Mouse (Mus musculus) heart, adult 18-20 months (tissue): ENCODE data around the gene Trp53. TPM values are rescaled to one million over a fixed set of nuclear protein-coding genes. Genes with fewer than 3 reads are reported as not detected.
A peak's percentile ranks its signal among the peaks of the same experiment; 100 is the strongest.
"Not testable (repeated sequence)": the region's sequence is repeated elsewhere in the genome, so short reads cannot be mapped to it uniquely, and the experiment has no call there.

Experiments
- DNase-seq, 2 experiments: peaks; one replicate each; pipeline ENCODE4 v3.0.0; 2021 to 2022; ENCODE audit warnings: mixed read lengths in 1 of 2
- total RNA-seq, 2 experiments: library from RNA; stranded (reverse); gene quantifications; 2 replicates each; pipeline ENCODE4 v1.2.3; 2021

Gene Trp53
- total RNA-seq, 2 experiments from 2014 or later: 15.0 to 15.5 TPM

- no peak for DNase-seq
Measured at GRCm38 (mm10) chr11:69594853-69595252, 14.7 kb downstream of the Trp53 start.

GRCm38 (mm10) chr11:69599436-69599835 is 19.3 kb downstream of the Trp53 start:
- DNase-seq: no peak

- peak; percentile 64 to 73 for DNase-seq
Measured at GRCm38 (mm10) chr11:69600098-69600497, 19.9 kb downstream of the Trp53 start.

GRCm38 (mm10) chr11:69601768-69602167 is 21.6 kb downstream of the Trp53 start:
- DNase-seq: no peak

- DNase-seq: peak; percentile 43 to 73
Measured at GRCm38 (mm10) chr11:69603516-69603915, 23.4 kb downstream of the Trp53 start.

GRCm38 (mm10) chr11:69604347-69604746 is 24.2 kb downstream of the Trp53 start:
- DNase-seq: no peak

- DNase-seq: peak in 1 of 2 experiments; percentile 35
Measured at GRCm38 (mm10) chr11:69604795-69605664, 24.9 kb downstream of the Trp53 start.

- peak; percentile 73 to 77 for DNase-seq
Measured at GRCm38 (mm10) chr11:69605726-69606490, 25.7 kb downstream of the Trp53 start, which contains the start of gene Atp1b2. TSS of gene Atp1b2 (minus strand) at chr11:69605942.

- no peak for DNase-seq
Measured at GRCm38 (mm10) chr11:69606491-69606795, 26.3 kb downstream of the Trp53 start.

- DNase-seq: no peak
Measured at GRCm38 (mm10) chr11:69606832-69607231, 26.7 kb downstream of the Trp53 start.

- no peak for DNase-seq
Measured at GRCm38 (mm10) chr11:69608525-69608924, 28.4 kb downstream of the Trp53 start.

GRCm38 (mm10) chr11:69609416-69609815 is 29.3 kb downstream of the Trp53 start:
- no peak for DNase-seq

GRCm38 (mm10) chr11:69610899-69611298 is 30.7 kb downstream of the Trp53 start:
- DNase-seq: no peak

- DNase-seq: peak; percentile 85 to 95
Measured at GRCm38 (mm10) chr11:69613553-69614256, 33.5 kb downstream of the Trp53 start.

GRCm38 (mm10) chr11:69614257-69614588 is 34.1 kb downstream of the Trp53 start:
- not testable (repeated sequence) for DNase-seq

GRCm38 (mm10) chr11:69616781-69617180 is 36.6 kb downstream of the Trp53 start:
- no peak for DNase-seq

GRCm38 (mm10) chr11:69617805-69618204 is 37.6 kb downstream of the Trp53 start, which contains the start of gene Shbg:
TSS of gene Shbg (minus strand) at chr11:69617905.
- no peak for DNase-seq

GRCm38 (mm10) chr11:69620394-69621081 is 40.4 kb downstream of the Trp53 start:
- DNase-seq: no peak

- peak; percentile 65 to 78 for DNase-seq
Measured at GRCm38 (mm10) chr11:69621571-69622268, 41.6 kb downstream of the Trp53 start, which contains the start of gene Sat2. TSS of gene Sat2 (plus strand) at chr11:69622024.

GRCm38 (mm10) chr11:69622406-69622805 is 42.2 kb downstream of the Trp53 start:
- DNase-seq: no peak

GRCm38 (mm10) chr11:69623006-69623405 is 42.8 kb downstream of the Trp53 start:
- no peak for DNase-seq
